Mouse (Mus musculus) liver, embryonic 13.5 days (tissue): ENCODE results near the gene Xlr5b. TPM values are rescaled to one million over a fixed set of nuclear protein-coding genes. Genes with fewer than 3 reads are reported as not detected.
"Not testable (repeated sequence)": the region's sequence is repeated elsewhere in the genome, so short reads cannot be mapped to it uniquely, and the experiment has no call there.

Source experiments
- ATAC-seq: fragments of 200-750 bp; cut with Nextera tagmentation; 2 replicates; pipeline ENCODE4 v1.8.0; 2017; ENCODE audit warnings: low read depth, mild to moderate bottlenecking, moderate number of reproducible peaks, moderate library complexity
- DNase-seq: peaks from one replicate; pipeline ENCODE4 v3.0.0; 2022
- H3K27ac ChIP-seq: fragments of 300-500 bp; sonication (generic); 2 replicates; pipeline ENCODE4 v1.5.1; 2015; ENCODE audit warnings: moderate library complexity, mild to moderate bottlenecking, inconsistent platforms
- H3K27me3 ChIP-seq: fragments of 300-500 bp; sonication (generic); 2 replicates; pipeline ENCODE4 v1.6.1; 2015; ENCODE audit warnings: mild to moderate bottlenecking, inconsistent platforms
- H3K36me3 ChIP-seq: fragments of 300-500 bp; sonication (generic); 2 replicates; pipeline ENCODE4 v1.6.1; 2015; ENCODE audit warnings: mild to moderate bottlenecking, inconsistent platforms
- H3K4me1 ChIP-seq: fragments of 300-500 bp; sonication (generic); replicated peaks from 2 replicates; pipeline ENCODE4 v1.6.1; 2015; ENCODE audit warnings: inconsistent platforms
- H3K4me2 ChIP-seq: fragments of 300-500 bp; sonication (generic); 2 replicates; pipeline ENCODE4 v1.6.1; 2015; ENCODE audit warnings: inconsistent platforms, mild to moderate bottlenecking, moderate library complexity
- H3K4me3 ChIP-seq: fragments of 300-500 bp; sonication (generic); replicated peaks from 2 replicates; pipeline ENCODE4 v1.5.1; 2015; ENCODE audit warnings: mild to moderate bottlenecking, inconsistent platforms
- H3K9ac ChIP-seq: fragments of 300-500 bp; sonication (generic); 2 replicates; pipeline ENCODE4 v1.6.1; 2015; ENCODE audit warnings: mild to moderate bottlenecking, inconsistent platforms
- H3K9me3 ChIP-seq: fragments of 300-500 bp; sonication (generic); replicated peaks from 2 replicates; pipeline ENCODE4 v1.6.1; 2016; ENCODE audit warnings: inconsistent platforms
- WGBS: fragments of 180-500 bp; shearing (Covaris S2); methylation state at CpG from one replicate; pipeline ENCODE4 v1.1.7; 2015; ENCODE audit not compliant: insufficient replicate concordance; 5-methylcytosine and 5-hydroxymethylcytosine counted together
- polyA plus RNA-seq: library from polyadenylated mRNA; unstranded; fragments of >200 nt; fragmentation: Nextera tagmentation; extraction: Ambion mirVana; gene quantifications from 2 replicates; pipeline ENCODE4 v1.2.1, GENCODE M21; 2015

The Xlr5b gene
- not detected in 2 replicates for polyA plus RNA-seq

GRCm38 (mm10) chrX:73148496-73148895 is at the start of gene Xlr5b:
Xlr5b (plus strand) TSS chrX:73148796.
- not testable (repeated sequence) for H3K27me3 ChIP-seq, ATAC-seq, H3K4me2 ChIP-seq, H3K27ac ChIP-seq, H3K36me3 ChIP-seq, DNase-seq, H3K4me1 ChIP-seq, H3K9ac ChIP-seq, H3K4me3 ChIP-seq, H3K9me3 ChIP-seq
- WGBS: no CpG with 5 or more reads among the region's 20 CpGs

GRCm38 (mm10) chrX:73116747-73117146 is 31.8 kb upstream of the Xlr5b start, which contains the start of gene Gm14685:
Gm14685 (plus strand) TSS chrX:73117047.
- H3K9ac ChIP-seq, H3K27ac ChIP-seq, ATAC-seq, DNase-seq, H3K4me1 ChIP-seq, H3K36me3 ChIP-seq, H3K4me2 ChIP-seq, H3K27me3 ChIP-seq, H3K9me3 ChIP-seq, H3K4me3 ChIP-seq: not testable (repeated sequence)
- WGBS: no CpG with 5 or more reads among the region's 7 CpGs

GRCm38 (mm10) chrX:73122859-73123829 is 25.5 kb upstream of the Xlr5b start:
- not testable (repeated sequence) for DNase-seq, H3K27me3 ChIP-seq, ATAC-seq, H3K27ac ChIP-seq, H3K9me3 ChIP-seq, H3K4me2 ChIP-seq, H3K4me3 ChIP-seq, H3K36me3 ChIP-seq, H3K9ac ChIP-seq, H3K4me1 ChIP-seq
- WGBS: no CpG with 5 or more reads among the region's 12 CpGs

GRCm38 (mm10) chrX:73143218-73143618 is 5.4 kb upstream of the Xlr5b start:
- not testable (repeated sequence) for H3K9ac ChIP-seq, ATAC-seq, H3K27ac ChIP-seq, H3K4me2 ChIP-seq, DNase-seq, H3K4me1 ChIP-seq, H3K27me3 ChIP-seq, H3K36me3 ChIP-seq, H3K9me3 ChIP-seq, H3K4me3 ChIP-seq
- WGBS: no CpG with 5 or more reads among the region's 7 CpGs

GRCm38 (mm10) chrX:73149350-73149749 is 754 bp downstream of the Xlr5b start, which contains the start of gene DXBay18:
DXBay18 (minus strand) TSS chrX:73149450.
- WGBS: no CpG with 5 or more reads among the region's 7 CpGs
- not testable (repeated sequence) for ATAC-seq, H3K4me2 ChIP-seq, H3K9me3 ChIP-seq, H3K27ac ChIP-seq, H3K4me3 ChIP-seq, H3K4me1 ChIP-seq, H3K9ac ChIP-seq, DNase-seq, H3K36me3 ChIP-seq, H3K27me3 ChIP-seq

- H3K27me3 ChIP-seq, H3K27ac ChIP-seq, H3K4me2 ChIP-seq, H3K9me3 ChIP-seq, H3K9ac ChIP-seq, DNase-seq, H3K36me3 ChIP-seq, H3K4me3 ChIP-seq, H3K4me1 ChIP-seq, ATAC-seq: not testable (repeated sequence)
- 60% methylated on average over 9 of the region's 15 CpGs for WGBS
Measured at GRCm38 (mm10) chrX:73176889-73177288, 28.3 kb downstream of the Xlr5b start, which contains the start of gene Spin2d. Spin2d (minus strand) TSS chrX:73176989.

GRCm38 (mm10) chrX:73191934-73192333 is 43.3 kb downstream of the Xlr5b start, which contains the start of gene Xlr3b:
Xlr3b (plus strand) TSS chrX:73192207.
- H3K9ac ChIP-seq, H3K4me3 ChIP-seq, H3K4me1 ChIP-seq, H3K36me3 ChIP-seq, H3K4me2 ChIP-seq, ATAC-seq, H3K9me3 ChIP-seq, H3K27me3 ChIP-seq, H3K27ac ChIP-seq: not testable (repeated sequence)
- 63% methylated on average over 9 of the region's 12 CpGs for WGBS
- peak; percentile 10 for DNase-seq

Other genes starting within 250 kb of the Xlr5b start
- gene Cetn2, start 230.4 kb upstream of the Xlr5b start, polyA plus RNA-seq: 38.7 and 50.1 TPM in 2 replicates
- 23.0 and 25.9 TPM in 2 replicates for gene Nsdhl, start 230.2 kb upstream of the Xlr5b start, polyA plus RNA-seq
- gene Zfp185, start 161.5 kb upstream of the Xlr5b start, polyA plus RNA-seq: 1.3 and 1.4 TPM in 2 replicates
- gene Pnma5, start 111.7 kb upstream of the Xlr5b start, polyA plus RNA-seq: 0.08 TPM in 1 of 2 replicates, not detected in the other
- not detected in 2 replicates for gene Pnma3, start 84.0 kb upstream of the Xlr5b start, polyA plus RNA-seq
- 1.1 and 1.5 TPM in 2 replicates for gene Xlr4a, start 66.3 kb upstream of the Xlr5b start, polyA plus RNA-seq
- gene Xlr3a, start 51.7 kb upstream of the Xlr5b start, polyA plus RNA-seq: 1.3 and 2.6 TPM in 2 replicates
- gene Gm14685, start 31.7 kb upstream of the Xlr5b start, polyA plus RNA-seq: not detected in 2 replicates
- not detected in 2 replicates for gene DXBay18, start 654 bp downstream of the Xlr5b start, polyA plus RNA-seq
- gene Spin2d, start 28.2 kb downstream of the Xlr5b start, polyA plus RNA-seq: not detected in 2 replicates
- 2.2 and 2.6 TPM in 2 replicates for gene Xlr3b, start 43.4 kb downstream of the Xlr5b start, polyA plus RNA-seq
- gene Xlr4b, start 65.5 kb downstream of the Xlr5b start, polyA plus RNA-seq: 1.6 and 2.3 TPM in 2 replicates
- gene F8a, start 79.5 kb downstream of the Xlr5b start, polyA plus RNA-seq: 3.3 and 3.8 TPM in 2 replicates
- gene Xlr4c, start 94.3 kb downstream of the Xlr5b start, polyA plus RNA-seq: 0.48 and 0.60 TPM in 2 replicates
- gene Xlr3c, start 116.6 kb downstream of the Xlr5b start, polyA plus RNA-seq: not detected in 2 replicates
- gene Xlr5a, start 144.2 kb downstream of the Xlr5b start, polyA plus RNA-seq: not detected in 2 replicates
- gene Xlr5c, start 144.2 kb downstream of the Xlr5b start, polyA plus RNA-seq: not detected in 2 replicates
- not detected in 2 replicates for gene Gm45015, start 188.0 kb downstream of the Xlr5b start, polyA plus RNA-seq
- 1.8 and 2.9 TPM in 2 replicates for gene Zfp275, start 193.8 kb downstream of the Xlr5b start, polyA plus RNA-seq
- gene Gm18336, start 249.9 kb downstream of the Xlr5b start, polyA plus RNA-seq: not detected in 2 replicates